Mouse (Mus musculus): Measurements from ENCODE around the gene Efna2.

Efna2 gene

DNA sequence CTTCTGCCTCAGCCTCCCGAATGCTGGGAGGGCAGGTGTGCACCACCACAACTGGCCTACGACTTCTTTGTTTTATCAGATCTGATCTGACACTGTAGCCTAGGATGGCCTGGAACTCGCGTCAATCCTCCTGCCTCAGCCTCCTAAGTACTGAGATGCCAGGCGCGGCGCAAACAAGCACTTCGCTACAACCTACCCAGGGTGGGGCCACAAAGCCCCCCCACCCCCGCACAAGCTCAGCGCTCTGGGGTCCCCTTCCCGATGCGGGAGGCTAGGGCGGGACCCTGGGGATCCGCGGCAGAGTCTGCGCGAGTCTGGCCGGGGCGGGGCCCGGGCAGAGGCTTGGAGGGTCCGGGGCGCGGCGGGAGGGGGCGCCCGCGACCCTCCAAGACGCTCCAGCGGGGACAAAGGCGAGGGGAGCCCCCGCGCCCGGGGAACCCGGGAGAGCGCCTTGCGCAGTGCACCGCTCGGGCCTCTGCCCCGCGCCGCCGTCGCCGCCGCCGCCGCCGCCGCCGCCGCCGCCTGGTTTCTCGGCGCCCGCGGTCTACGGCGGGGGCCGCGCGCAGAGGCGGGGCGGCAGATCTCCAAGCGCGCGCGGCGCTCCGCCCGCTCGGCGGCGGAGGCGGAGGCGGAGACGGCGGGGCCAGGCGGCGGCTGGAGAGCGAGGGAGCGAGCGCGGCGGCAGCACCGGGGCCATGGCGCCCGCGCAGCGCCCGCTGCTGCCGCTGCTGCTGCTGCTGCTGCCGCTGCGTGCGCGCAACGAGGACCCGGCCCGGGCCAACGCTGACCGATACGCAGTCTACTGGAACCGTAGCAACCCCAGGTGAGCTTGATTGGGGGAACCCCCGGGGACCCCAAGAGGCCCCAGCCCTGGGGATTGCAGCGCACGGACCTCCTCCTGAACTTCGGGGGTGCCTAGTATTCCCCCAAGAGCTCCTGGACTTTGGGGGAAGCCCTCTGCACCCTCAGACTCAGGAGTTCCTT lies at the start of gene Efna2:
Gene Efna2 (plus strand): TSS at position 415 of the 984 bp plus-strand sequence.
- DNase-seq = peak; percentile 50

GRCm38 (mm10) chr10:80129846-80130245 lies 49.4 kb upstream of the Efna2 start:
- peak; percentile 76 for DNase-seq

DNA sequence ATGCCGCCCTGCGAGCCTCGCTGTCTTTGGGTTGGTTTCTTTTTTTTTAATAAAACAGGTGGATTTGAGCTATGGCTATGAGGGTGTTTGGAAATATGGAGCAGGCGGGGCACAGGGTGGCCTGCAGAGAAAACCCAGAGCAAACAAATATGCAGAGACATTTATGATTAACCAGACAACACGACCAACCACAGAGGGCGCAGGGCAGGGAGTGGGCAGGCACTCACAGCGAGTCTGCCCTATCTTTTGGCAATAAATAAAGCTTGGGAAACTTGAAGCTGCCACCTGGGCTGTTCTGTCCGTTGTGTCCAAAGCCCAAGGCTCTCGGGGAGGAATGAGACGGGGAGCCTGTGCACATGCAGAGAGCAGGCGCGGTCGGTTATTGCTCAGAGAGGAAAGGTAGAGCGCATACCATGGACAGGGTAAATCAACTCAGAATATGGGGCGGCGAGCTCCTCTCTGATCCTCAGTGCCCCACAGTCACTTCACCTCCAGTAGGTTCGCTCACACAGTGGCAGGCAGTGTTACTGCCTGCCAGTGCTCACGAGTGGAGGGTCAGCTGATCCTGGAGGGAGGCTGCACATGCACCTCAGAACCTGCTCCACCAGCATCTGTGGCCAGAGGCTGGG lies 48.8 kb upstream of the Efna2 start:
- no peak for DNase-seq

- DNase-seq = peak; percentile 31
These were observed 47.8 kb upstream of the Efna2 start for GRCm38 (mm10) chr10:80131316-80131951.

DNA sequence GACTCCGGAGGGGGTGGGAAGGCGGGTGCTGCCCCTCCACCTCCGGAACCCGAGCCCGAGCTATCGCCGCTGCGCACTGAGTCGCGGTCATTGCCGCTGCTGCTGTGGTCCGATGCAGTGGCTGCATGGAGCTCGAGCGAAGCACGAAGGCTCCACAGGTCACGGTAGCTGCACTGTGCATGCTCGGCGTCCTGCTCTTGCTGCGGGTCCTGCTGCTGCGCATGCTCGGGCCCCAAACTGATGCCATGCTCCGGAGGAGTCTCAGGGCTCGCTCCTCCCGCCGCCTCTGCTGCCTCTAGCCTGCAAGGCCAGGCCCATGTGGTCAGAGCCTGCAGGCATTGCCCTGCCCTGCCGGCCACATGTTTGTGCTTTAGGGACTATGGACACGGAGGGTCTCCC lies 47.3 kb upstream of the Efna2 start:
- no peak for DNase-seq

DNA sequence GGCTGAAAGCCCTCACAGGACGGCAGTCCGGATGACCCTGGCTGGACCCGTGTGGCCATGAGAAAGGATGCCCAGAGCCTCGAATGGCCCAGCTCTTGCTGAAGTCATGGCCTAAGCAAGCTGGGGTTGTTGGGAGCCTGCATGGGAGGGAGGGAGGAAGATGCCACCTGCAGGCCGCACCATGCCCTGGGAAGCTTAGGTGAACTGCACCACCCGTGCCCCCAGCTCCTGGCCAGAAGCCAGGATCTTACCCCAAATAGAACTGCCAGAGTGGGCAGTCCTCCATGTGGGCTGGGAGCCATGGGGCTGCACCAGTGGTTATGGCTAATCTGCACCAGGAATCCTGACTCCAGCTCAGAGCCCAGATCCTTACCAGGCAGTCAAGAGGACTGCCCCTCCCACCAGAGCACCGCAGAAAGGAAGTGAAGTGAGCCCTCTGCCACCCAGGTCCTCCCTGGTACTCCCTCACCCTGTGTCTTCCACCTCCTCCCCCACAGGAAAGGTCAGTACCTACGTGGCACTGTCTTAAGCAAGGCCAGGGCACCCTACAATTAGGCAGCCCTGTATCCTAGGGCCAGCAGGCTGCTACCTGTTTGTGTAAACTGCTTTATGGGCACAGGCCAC lies 45.9 kb upstream of the Efna2 start:
- DNase-seq = no peak

DNA sequence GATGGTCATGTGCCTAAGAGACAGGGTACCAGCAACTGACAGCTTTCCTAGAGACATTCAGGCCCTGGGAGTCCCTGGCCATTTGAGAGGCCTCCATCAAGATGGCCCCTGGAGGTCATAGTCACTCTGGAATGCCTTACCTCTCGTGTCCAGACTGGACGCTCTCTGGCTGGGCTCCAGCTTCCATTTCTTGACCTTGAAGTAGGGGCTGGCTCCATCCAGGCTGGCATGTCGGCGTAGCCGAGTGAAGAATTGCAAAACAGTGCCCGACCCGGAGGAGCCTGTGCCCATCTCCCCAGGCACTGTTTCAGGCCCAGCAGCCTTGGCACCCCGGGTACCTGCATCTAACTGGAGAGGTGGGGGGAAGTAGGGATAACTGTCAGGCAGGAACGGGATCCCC lies 44.9 kb upstream of the Efna2 start:
- no peak for DNase-seq

DNA sequence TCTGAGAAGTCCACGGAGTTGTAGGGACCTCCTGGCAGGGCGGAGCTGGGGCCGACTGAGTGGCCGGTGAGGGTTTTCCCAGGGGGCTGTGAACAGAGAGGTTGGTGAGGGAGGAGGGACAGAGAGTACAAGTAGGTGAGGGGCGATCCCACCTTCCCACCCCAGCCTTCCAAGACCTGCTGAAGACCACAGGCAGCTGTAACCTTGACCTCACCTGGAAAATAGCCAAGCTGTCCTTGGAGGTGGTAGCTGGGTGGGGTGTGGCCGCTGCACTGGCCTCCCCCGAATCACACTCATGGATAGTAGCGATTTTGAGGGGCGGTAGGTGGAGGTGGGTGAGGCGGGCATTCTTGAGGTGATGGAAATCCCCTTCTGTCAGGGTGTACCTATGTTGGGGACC lies 44.1 kb upstream of the Efna2 start:
- DNase-seq = no peak

DNA sequence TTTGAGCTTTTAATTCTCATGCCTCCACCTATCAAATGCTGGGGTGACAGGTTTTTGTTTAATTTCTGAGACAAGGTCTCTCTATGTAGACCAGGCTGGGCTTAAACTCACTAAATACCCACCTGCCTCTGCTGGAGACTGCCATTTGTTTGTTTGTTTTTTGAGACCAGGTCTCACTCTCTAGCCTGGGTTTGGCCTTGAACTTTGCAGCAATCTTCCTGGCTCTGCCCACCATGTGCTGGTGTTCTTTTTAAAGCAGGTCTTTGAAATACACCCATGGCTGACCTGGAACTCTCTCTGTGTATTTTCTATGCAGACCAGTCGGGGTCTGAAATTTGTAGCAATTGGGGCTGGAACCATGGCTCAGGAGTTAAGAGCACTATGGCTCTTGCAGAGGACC lies 43.6 kb upstream of the Efna2 start:
- DNase-seq = no peak

- no peak for DNase-seq
These were observed 42.9 kb upstream of the Efna2 start for GRCm38 (mm10) chr10:80136179-80136951.

DNA sequence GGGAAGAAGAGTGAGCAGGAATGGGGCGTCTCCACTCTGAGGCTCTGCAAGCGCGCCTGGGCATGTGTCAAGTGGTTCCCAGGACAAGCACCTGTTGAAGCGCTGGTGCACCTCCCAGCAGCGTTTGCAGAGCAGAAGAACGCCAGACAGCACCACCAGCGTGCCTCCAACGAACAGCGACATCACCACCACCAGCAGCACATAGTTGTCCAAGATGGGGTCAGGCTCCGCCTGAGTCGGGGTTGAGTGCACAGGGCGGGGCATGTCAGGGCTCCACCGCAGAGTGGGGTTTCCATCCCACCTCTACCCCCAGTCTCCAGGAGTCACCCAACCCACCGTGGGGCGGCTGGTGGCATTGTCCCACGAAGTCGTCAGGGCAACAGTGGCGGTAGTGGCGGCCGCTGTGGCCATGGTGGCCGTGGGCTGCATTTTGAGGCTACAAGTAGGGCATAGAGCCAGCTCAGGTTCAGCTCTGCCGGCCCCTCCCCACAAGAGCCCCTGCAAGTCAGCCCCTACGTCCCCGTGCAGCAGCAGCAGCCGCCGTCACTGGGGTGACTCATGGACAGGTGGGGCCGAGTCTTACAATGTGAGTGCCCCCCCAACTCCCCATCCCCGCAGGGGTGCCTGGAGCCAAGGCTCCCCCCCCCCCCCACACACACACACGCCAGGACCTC lies 42.2 kb upstream of the Efna2 start:
- no peak for DNase-seq

DNA sequence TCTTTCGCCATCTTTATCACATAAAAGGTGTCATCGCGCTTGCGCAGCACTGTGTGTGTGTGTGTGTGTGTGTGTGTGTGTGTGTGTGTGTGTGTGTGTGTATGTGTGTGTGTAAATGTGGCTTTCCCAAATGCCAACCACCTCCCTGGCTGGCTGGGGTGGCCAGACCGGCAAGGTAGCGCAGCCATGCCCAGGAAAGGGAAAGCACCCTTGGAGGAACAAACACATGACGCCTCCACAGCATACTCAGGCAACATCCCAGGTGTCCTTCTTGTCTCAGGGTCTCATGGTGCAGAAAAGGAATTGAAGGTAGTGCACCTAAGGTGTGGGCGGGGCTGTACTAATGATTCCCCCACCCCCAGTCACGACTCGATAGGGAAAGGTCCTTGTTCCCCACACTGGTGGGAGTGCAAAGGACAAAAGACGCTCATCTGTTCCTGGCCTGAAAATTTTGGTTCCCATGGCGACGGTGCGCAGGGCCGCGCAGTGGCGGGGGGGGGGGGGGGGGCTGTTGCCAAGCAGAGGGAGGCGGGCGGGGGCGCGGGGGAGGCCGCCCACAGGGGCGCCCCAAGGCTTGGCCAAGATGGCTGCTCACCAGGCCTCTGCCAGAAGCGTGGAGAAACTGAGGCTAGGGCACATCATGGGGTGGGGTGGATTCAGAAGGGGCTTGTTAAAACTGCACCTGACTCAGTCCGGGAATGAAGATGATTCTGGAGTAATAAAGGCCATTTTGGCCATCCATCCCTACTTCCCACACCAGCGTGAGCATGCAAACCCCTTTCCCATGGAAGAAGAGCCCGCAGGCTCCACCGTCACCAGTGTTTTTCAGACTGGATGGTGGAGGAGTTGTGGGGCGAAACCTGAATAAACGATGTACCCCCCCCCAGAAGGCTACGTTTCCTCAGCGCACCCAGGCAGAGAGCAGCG lies 41.4 kb upstream of the Efna2 start:
- DNase-seq = no peak

- DNase-seq = peak; percentile 82
These were observed 40.5 kb upstream of the Efna2 start, which contains the start of gene Atp5d for GRCm38 (mm10) chr10:80138553-80139438. TSS of gene Atp5d (plus strand) at chr10:80138632.

GRCm38 (mm10) chr10:80139439-80139775 lies 39.9 kb upstream of the Efna2 start:
- DNase-seq = no peak

DNA sequence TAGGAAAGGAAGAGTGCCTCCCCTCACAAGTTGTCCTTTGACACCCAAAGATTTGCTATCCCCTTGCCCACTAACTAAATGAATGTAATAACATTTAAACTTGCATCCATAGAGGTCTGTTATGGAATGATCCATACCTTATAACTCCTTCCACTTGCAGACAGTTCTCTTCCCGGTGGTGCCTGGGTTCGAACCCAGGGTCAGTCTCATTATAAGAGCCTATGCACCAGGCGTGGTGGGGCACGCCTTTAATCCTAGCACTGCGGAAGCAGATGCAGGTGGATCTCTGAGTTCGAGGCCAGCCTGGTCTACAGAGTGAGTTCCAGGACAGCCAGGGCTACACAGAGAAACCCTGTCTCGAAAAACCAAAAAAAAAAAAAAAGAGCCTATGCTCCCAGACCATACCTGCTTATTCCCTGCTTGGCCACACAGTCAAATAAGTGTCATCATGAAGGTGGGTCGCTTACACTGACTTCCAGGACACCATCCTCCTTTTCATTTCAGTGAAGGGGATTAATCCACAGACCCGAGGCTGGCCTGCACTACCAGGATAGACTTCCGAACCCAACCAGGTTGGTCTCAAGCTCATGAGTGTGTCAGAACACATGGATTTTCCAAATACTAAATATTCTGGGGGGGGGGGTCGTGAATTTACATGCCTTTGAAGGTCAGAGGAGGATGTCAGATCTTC lies 39.2 kb upstream of the Efna2 start:
- DNase-seq = no peak

DNA sequence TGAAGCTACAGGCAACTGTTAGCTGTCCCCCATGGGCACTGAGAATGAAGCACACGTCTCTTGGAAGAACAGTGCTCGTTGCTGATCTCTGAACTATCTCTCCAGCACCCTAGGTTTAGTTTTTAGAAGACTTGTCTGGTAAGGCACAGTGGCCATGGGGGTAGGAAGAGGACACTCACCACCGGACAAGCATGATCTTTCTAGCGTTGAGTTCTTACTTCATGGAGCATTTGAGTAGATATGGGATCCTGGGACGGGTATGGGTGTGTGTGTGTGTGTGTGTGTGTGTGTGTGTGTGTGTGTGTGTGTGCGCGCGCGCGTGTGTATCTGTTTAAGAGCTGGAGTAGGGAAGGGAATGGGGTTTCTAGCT lies 38.6 kb upstream of the Efna2 start, which contains the start of gene Cbarp:
Gene Cbarp (minus strand): TSS at position 170 of the 370 bp plus-strand sequence.
- no peak for DNase-seq

GRCm38 (mm10) chr10:80141243-80141642 lies 38.0 kb upstream of the Efna2 start:
- DNase-seq = peak; percentile 97

GRCm38 (mm10) chr10:80141786-80142529 lies 37.3 kb upstream of the Efna2 start:
- DNase-seq = peak; percentile 93

All from cerebellum, adult 11 months (tissue).